Mouse (Mus musculus) heart, postnatal 25 days (tissue): Measurements from ENCODE around the gene Arf3. TPM values are rescaled to one million over a fixed set of nuclear protein-coding genes. Genes with fewer than 3 reads are reported as not detected.
A peak's percentile ranks its signal among the peaks of the same experiment; 100 is the strongest.

Experiments used
- DNase-seq: peaks from one replicate; pipeline ENCODE4 v3.0.0; 2022; ENCODE audit warnings: low spot score
- intact Hi-C: fragments of 180-260 bp; cut with DNase I; formaldehyde crosslinking; loops from one replicate; pipeline ENCODE4 v1.15.1; 2025
- total RNA-seq, 2 experiments: library from RNA; stranded (reverse); gene quantifications; 2 replicates each; pipeline ENCODE4 v1.2.3; 2021

Arf3 gene
- total RNA-seq, 2 experiments from 2014 or later = 18.5 to 20.8 TPM

DNA sequence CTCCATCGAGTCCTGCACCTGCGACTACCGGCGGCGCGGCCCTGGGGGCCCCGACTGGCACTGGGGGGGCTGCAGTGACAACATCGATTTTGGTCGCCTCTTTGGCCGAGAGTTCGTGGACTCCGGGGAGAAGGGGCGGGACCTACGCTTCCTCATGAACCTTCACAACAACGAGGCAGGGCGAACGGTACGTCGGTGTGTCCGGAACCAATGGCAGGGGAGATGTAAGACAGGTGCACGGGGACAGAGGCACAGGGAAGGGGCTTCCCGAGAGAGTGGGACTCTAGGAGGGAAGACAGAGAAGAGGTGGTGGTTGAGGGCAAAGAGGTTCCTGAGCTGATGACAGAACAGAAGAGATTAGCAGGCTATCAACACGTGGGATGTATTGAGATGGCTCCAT is 28.8 kb upstream of the Arf3 start:
- intact Hi-C loops = no loop called here

GRCm38 (mm10) chr15:98791221-98791620 is 28.2 kb upstream of the Arf3 start:
- intact Hi-C loops = no loop called here
- no peak for DNase-seq

More for the DNA sequence above, 28.8 kb upstream of the Arf3 start:
- no peak for DNase-seq

GRCm38 (mm10) chr15:98790761-98791160 is 27.7 kb upstream of the Arf3 start:
- intact Hi-C loops = no loop called here
- DNase-seq = no peak

- no peak for DNase-seq
- intact Hi-C loops = no loop called here
Observed at GRCm38 (mm10) chr15:98789661-98790535, 26.9 kb upstream of the Arf3 start, which contains the start of gene Wnt1. TSS of gene Wnt1 (plus strand) at chr15:98789857.

- no peak for DNase-seq
- intact Hi-C loops = no loop called here
Observed at GRCm38 (mm10) chr15:98788972-98789660, 26.1 kb upstream of the Arf3 start.

GRCm38 (mm10) chr15:98787930-98788329 is 24.9 kb upstream of the Arf3 start:
- DNase-seq = no peak
- intact Hi-C loops = no loop called here

DNA sequence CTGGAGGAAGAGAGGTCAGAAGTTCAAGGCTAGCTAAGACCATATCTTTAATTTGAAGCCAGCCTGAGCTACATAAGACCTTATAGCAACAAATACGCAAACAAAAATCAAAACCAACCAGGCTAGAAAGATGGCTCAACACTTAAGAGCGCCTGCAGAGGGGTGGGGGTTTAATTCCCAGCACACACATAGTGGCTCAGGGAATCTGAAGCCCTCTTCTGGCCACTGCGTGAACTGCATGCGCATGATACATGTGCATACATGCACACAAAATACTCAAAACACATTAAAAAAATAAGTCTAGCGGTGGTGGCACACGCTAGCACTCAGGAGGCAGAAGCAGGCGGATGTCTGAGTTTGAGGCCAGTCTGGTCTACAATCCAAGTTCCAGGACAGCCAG is 22.7 kb upstream of the Arf3 start:
- DNase-seq = no peak
- intact Hi-C loops = no loop called here

- no peak for DNase-seq
- intact Hi-C loops = no loop called here
Observed at GRCm38 (mm10) chr15:98781166-98781565, 18.2 kb upstream of the Arf3 start.

DNA sequence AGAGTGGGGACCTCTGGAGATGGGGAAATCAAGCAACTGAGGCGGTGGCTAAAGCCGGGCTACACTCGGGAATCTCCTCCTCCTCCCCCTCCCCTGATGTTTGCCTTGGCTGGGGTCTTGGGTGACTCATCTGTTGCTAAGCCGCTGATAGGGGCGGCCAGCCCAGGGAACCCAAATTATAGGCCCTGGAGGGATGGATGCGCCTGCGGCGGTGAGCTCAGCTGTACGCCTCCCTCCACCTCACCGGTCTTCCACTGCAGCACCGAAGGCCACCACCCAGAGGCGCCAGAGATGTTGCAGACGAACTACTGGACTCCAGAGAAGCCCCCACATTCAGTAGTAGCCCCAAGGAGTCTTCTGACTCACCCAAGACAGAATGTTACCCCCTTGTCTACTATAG is 17.6 kb upstream of the Arf3 start:
- DNase-seq = peak; percentile 57
- intact Hi-C loops = no loop called here

DNA sequence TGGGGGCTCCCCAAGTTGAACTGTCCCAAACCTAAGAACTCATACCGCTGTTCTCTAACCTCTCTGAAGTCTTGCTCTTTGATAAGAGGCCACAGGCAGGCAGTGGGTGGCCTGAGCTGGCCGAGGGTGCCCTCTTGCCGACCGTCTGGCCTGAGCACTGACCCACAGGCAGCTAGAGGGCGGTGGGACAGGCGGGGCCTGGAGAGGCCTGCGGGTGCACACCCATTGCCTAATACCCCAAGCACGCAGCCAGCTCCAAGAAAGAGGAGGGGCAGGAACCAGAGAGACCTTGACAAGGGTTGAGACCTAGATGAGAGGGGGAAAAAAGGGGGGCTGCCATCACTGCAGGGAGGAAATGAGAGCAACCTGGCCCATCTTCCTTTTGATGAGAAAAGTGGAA is 17.1 kb upstream of the Arf3 start:
- intact Hi-C loops = no loop called here
- peak; percentile 52 for DNase-seq

- intact Hi-C loops = no loop called here
- DNase-seq = no peak
Observed at GRCm38 (mm10) chr15:98778806-98779205, 15.8 kb upstream of the Arf3 start.

DNA sequence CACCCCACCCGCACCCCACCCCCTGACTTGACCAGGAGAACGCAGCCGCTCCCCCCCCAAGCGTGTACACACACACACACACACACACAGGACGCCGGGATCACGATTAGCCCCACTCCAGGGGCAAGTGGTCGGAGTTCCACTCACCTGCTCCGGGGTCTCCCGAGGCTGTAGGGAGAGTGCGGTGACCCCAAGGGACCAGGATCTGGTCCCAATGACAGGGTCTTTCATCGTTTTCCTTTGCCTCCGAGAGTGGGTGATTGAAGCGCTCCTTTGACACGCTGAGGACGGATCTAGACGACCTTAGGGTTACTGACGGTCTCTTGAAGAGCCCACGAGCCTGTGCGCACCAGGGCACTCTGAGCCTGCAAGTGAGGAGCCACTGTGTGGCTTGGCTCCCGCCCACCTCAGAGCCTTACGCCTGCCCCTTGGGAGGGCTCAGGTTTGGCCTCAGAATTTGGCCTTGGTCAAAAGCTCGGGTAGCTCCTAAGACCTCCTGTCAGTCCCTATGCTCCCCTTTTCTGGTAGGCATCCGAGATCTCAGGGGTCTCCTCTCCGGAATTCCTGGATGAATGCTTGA is 15.3 kb upstream of the Arf3 start:
- DNase-seq = no peak
- intact Hi-C loops = no loop called here

DNA sequence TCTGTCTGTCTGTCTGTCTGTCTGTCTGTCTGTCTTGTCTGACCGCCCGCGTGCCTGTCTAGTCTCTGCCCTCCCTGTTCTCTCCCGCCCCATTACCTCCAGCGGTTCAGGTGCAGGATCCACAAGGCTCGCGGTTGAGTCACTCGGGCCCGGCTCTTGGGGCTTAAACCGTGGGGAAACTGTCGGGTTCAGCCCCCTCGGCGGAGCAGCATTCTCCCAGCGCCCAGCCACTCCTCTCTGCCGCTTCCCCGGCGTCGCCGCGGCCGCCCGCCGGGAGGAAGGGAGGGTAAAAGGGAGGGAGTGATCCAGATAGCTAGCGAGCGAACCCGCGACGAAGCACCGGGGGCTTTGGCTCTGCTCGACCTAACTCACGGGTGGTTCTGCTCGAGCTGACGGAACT is 14.7 kb upstream of the Arf3 start, which contains the start of gene Wnt10b:
Gene Wnt10b (minus strand): TSS at position 389 of the 400 bp plus-strand sequence.
- intact Hi-C loops = no loop called here
- no peak for DNase-seq

GRCm38 (mm10) chr15:98777005-98777616 is 14.1 kb upstream of the Arf3 start:
- no peak for DNase-seq
- intact Hi-C loops = no loop called here

DNA sequence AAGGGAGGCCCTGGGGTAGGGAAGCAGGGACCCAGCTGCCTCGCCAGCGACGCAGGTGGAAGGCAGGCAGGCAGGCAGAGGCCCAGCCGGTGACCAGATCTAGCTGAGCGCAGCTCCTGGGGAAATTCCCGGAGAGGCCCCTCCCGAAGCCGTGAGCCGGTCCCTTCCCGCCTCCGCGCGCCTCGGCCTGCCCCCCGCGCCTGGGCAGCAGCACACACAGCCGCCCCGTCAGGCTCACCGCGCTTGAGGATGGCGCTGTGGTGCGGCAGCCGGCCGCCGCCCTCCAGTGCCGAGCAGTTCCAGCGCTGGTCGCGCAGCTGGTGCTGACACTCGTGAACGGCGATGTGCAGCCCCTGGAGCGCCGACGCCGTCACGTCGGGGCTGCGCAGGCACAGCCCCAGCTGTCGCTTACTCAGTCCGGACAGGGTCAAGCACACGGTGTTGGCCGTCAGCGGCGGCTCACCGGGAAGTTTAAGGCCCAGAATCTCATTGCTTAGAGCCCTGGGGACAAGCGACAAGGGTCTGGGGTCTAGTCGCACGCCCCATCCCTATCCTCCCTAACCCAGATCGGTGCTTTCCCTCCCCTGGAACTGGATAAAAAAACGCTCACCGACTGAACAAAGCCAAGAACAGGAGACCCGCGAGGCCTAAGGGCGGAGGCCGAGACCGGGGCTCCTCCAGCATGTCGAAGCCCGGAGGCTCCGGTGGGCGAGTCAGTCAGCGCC is 13.4 kb upstream of the Arf3 start:
- intact Hi-C loops = no loop called here
- DNase-seq = no peak

DNA sequence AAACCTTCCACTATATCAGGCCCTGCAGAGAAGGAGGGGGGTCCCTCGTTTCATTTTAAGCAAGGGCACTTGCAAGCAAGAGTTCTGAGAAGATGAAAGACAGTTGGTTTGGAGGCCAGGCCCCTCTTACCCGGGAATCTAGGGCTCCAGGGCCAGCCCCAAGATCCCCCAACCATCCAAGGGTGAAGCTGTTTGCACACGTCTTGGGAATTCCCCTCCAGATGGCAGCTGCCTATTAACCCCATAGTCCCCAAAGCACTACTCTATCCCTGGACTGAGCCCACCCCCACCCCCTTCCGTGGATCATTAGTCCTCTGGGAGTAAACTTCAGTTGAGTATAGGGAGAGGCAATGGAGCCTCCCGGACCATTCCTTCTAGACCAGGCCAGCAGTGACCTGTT is 12.5 kb upstream of the Arf3 start:
- no peak for DNase-seq
- intact Hi-C loops = no loop called here

- intact Hi-C loops = no loop called here
- DNase-seq = no peak
Observed at GRCm38 (mm10) chr15:98774096-98774495, 11.1 kb upstream of the Arf3 start.

DNA sequence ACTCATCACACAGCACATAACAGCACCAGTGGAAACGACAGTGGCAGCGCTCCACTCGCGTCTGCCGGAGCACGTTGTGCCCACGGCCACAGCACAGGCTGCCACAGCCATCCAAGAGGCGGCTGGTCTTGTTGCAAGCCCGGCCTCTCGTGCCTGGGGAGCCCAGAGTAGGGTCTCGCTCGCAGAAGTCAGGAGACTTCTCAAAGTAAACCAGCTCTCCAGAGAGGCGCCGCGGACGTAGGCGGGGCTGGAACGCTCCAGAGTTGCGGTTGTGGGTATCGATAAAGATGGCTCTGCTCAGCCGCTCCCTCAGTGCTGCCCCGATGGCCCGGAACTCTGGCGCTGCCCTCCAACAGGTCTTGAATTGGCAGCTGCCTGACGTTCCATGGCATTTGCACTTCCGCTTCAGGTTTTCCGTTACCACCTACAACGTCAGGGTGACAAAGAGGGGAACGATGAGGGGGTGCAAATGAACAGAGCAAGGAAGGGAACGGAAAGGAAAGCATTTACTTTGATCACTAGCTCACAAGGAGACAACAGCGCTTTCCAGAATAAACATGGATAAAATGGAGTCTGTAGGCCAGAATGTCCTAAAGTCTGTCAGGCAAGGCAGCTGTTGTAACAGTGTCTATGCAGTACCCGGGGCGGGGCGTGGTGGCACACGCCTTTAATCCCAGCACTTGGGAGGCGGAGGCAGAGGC is 9.6 kb upstream of the Arf3 start:
- no peak for DNase-seq
- intact Hi-C loops = no loop called here

GRCm38 (mm10) chr15:98771813-98772425 is 8.9 kb upstream of the Arf3 start:
- intact Hi-C loops = no loop called here
- no peak for DNase-seq
